Mouse (Mus musculus): ENCODE results near the gene Arhgap42.

Arhgap42 gene

GRCm38 (mm10) chr9:9238438-9239391 is at the start of gene Arhgap42:
TSS of gene Arhgap42 (minus strand) at chr9:9239101.
- peak; percentile 83 for DNase-seq (ENCODE audit: low spot score)

- no peak for DNase-seq (ENCODE audit: low spot score)
Measured at GRCm38 (mm10) chr9:9288140-9288539, 49.2 kb upstream of the Arhgap42 start.

GRCm38 (mm10) chr9:9269305-9269704 is 30.4 kb upstream of the Arhgap42 start:
- DNase-seq (ENCODE audit: low spot score): no peak

- DNase-seq (ENCODE audit: low spot score): no peak
Measured at GRCm38 (mm10) chr9:9267606-9268601, 29.0 kb upstream of the Arhgap42 start.

GRCm38 (mm10) chr9:9263543-9263942 is 24.6 kb upstream of the Arhgap42 start:
- no peak for DNase-seq (ENCODE audit: low spot score)

- DNase-seq (ENCODE audit: low spot score): no peak
Measured at GRCm38 (mm10) chr9:9262479-9262878, 23.6 kb upstream of the Arhgap42 start.

- DNase-seq (ENCODE audit: low spot score): no peak
Measured at GRCm38 (mm10) chr9:9254764-9255163, 15.9 kb upstream of the Arhgap42 start.

- peak; percentile 33 for DNase-seq (ENCODE audit: low spot score)
Measured at GRCm38 (mm10) chr9:9248529-9248928, 9.6 kb upstream of the Arhgap42 start.

GRCm38 (mm10) chr9:9245994-9246393 is 7.1 kb upstream of the Arhgap42 start:
- no peak for DNase-seq (ENCODE audit: low spot score)

GRCm38 (mm10) chr9:9243834-9244233 is 4.9 kb upstream of the Arhgap42 start:
- DNase-seq (ENCODE audit: low spot score): no peak

GRCm38 (mm10) chr9:9241202-9241795 is 2.4 kb upstream of the Arhgap42 start:
- no peak for DNase-seq (ENCODE audit: low spot score)

GRCm38 (mm10) chr9:9237511-9237910 is 1.4 kb downstream of the Arhgap42 start:
- DNase-seq (ENCODE audit: low spot score): no peak

GRCm38 (mm10) chr9:9229662-9230061 is 9.2 kb downstream of the Arhgap42 start:
- DNase-seq (ENCODE audit: low spot score): no peak

GRCm38 (mm10) chr9:9224837-9225236 is 14.1 kb downstream of the Arhgap42 start:
- no peak for DNase-seq (ENCODE audit: low spot score)

- DNase-seq (ENCODE audit: low spot score): no peak
Measured at GRCm38 (mm10) chr9:9223384-9223783, 15.5 kb downstream of the Arhgap42 start.

GRCm38 (mm10) chr9:9221950-9222486 is 16.9 kb downstream of the Arhgap42 start:
- DNase-seq (ENCODE audit: low spot score): no peak

- no peak for DNase-seq (ENCODE audit: low spot score)
Measured at GRCm38 (mm10) chr9:9221185-9221584, 17.7 kb downstream of the Arhgap42 start.

- DNase-seq (ENCODE audit: low spot score): no peak
Measured at GRCm38 (mm10) chr9:9218301-9218700, 20.6 kb downstream of the Arhgap42 start.

- no peak for DNase-seq (ENCODE audit: low spot score)
Measured at GRCm38 (mm10) chr9:9214849-9215248, 24.1 kb downstream of the Arhgap42 start.

- no peak for DNase-seq (ENCODE audit: low spot score)
Measured at GRCm38 (mm10) chr9:9214296-9214695, 24.6 kb downstream of the Arhgap42 start.

GRCm38 (mm10) chr9:9211411-9212087 is 27.4 kb downstream of the Arhgap42 start:
- no peak for DNase-seq (ENCODE audit: low spot score)

Measured in embryo, embryonic 10 days (tissue).